Mouse (Mus musculus) embryonic facial prominence, embryonic 11.5 days (tissue): ENCODE results near the gene Mybpc1. TPM values are rescaled to one million over a fixed set of nuclear protein-coding genes. Genes with fewer than 3 reads are reported as not detected.

ENCODE experiments used
- ATAC-seq: fragments of 200-750 bp; cut with Nextera tagmentation; replicated peaks from 2 replicates; pipeline ENCODE4 v1.8.0; 2017; ENCODE audit warnings: low read depth; ENCODE audit not compliant: insufficient number of reproducible peaks, low FRiP score, low TSS enrichment
- DNase-seq: peaks from one replicate; pipeline ENCODE4 v3.0.0-alpha.2; 2015; ENCODE audit warnings: low spot score
- H3K27ac ChIP-seq: fragments of 300-500 bp; sonication (generic); replicated peaks from 2 replicates; pipeline ENCODE4 v1.5.1; 2014; ENCODE audit warnings: mild to moderate bottlenecking, low read depth, low read length, control low read depth
- H3K27me3 ChIP-seq: fragments of 300-500 bp; sonication (generic); 2 replicates; pipeline ENCODE4 v1.6.1; 2014; ENCODE audit warnings: mild to moderate bottlenecking, low read length, moderate library complexity, mixed read lengths; ENCODE audit not compliant: control insufficient read depth, insufficient read depth
- H3K36me3 ChIP-seq: fragments of 300-500 bp; sonication (generic); replicated peaks from 2 replicates; pipeline ENCODE4 v1.6.1; 2014; ENCODE audit warnings: low read depth, mild to moderate bottlenecking, low read length, moderate library complexity, mixed read lengths; ENCODE audit not compliant: control insufficient read depth, insufficient read depth
- H3K4me1 ChIP-seq: fragments of 300-500 bp; sonication (generic); 2 replicates; pipeline ENCODE4 v1.6.1; 2014; ENCODE audit warnings: low read length, mixed read lengths; ENCODE audit not compliant: control insufficient read depth, insufficient read depth
- H3K4me2 ChIP-seq: fragments of 300-500 bp; sonication (generic); 2 replicates; pipeline ENCODE4 v1.6.1; 2014; ENCODE audit warnings: low read depth, mild to moderate bottlenecking, control low read depth, low read length, moderate library complexity
- H3K4me3 ChIP-seq: fragments of 300-500 bp; sonication (generic); 2 replicates; pipeline ENCODE4 v1.5.1; 2014; ENCODE audit warnings: low read depth, low read length, control low read depth
- H3K9ac ChIP-seq: fragments of 300-500 bp; sonication (generic); replicated peaks from 2 replicates; pipeline ENCODE4 v1.6.1; 2014; ENCODE audit warnings: mild to moderate bottlenecking, control low read depth, low read length
- H3K9me3 ChIP-seq: fragments of 300-500 bp; sonication (generic); replicated peaks from 2 replicates; pipeline ENCODE4 v1.6.1; 2016; ENCODE audit warnings: mild to moderate bottlenecking, low read length, inconsistent platforms, mixed read lengths; ENCODE audit not compliant: control insufficient read depth
- WGBS: fragments of 180-500 bp; shearing (Covaris S2); extraction: QIAGEN DNeasy Blood & Tissue Kit; methylation state at CpG from one replicate; pipeline ENCODE4 v1.1.7; 2014; 5-methylcytosine and 5-hydroxymethylcytosine counted together
- polyA plus RNA-seq: library from polyadenylated mRNA; unstranded; fragments of >200 nt; fragmentation: Nextera tagmentation; extraction: Ambion mirVana; gene quantifications from 2 replicates; pipeline ENCODE4 v1.2.1, GENCODE M21; 2014

The Mybpc1 gene
- 2.7 and 5.3 TPM in 2 replicates for polyA plus RNA-seq

DNA sequence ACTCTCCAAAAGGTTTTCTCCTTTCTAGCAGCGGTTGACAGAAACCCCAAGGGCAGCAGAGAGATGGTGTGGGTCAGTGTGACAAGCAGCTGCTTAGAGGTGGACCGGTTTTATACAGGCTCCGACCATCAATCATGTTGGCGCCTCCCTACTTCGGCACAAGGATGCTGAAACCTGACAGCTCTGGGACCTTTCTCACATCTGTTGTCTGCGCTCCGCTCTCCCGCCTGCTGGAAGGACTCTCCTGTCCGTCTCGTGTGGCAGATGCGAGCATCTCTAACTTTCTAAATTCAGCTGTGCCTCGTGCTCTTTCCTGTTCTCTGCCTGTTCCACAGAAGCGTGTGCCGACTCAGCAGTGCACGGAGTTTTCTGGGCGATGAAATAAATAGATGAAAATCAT lies at the start of gene Mybpc1:
TSS of gene Mybpc1 (minus strand) at position 210 of the 400 bp plus-strand sequence.
- ATAC-seq (no peak), DNase-seq (peak; percentile 8)
- H3K27ac ChIP-seq, result no peak within 1 kb of the TSS
- no peaks in the 10 kb centered on the region for H3K9me3 ChIP-seq
- WGBS, result 47% methylated on average over 16 of the region's 16 CpGs
- H3K9ac ChIP-seq, result no peak within 1 kb of the TSS
- no peaks in the 10 kb centered on the region for H3K36me3 ChIP-seq
- no peaks in the 10 kb centered on the region for H3K27me3 ChIP-seq
- H3K4me1 ChIP-seq, result no peaks in the 10 kb centered on the region
- no peak within 1 kb of the TSS for H3K4me2 ChIP-seq
- H3K4me3 ChIP-seq, result no peak within 1 kb of the TSS

DNA sequence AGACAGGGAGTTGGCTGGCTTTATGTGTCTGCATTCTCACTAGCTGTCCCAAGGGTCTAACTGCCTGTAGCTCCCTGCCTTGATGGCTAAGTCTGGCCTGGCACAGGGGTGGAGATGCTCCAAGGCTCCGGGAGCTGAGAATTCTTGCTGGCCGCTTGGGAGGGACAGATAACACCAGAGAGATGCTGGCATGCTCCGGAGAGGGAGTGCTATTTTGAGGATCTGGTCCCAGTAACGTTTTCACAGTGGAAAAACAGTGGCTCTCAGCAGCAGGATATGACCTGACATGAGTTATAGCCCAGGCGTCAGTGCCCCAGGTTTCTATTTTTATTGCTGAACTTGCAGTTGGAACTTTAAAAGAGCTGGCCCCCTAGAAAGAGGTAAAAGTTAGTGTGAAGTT lies 40.5 kb upstream of the Mybpc1 start:
- WGBS, result 76% methylated on average over 5 of the region's 5 CpGs
- Histone ChIP-seq H3K9me3 (no peaks in the 10 kb centered on the region), H3K27me3 (no peaks in the 10 kb centered on the region)

DNA sequence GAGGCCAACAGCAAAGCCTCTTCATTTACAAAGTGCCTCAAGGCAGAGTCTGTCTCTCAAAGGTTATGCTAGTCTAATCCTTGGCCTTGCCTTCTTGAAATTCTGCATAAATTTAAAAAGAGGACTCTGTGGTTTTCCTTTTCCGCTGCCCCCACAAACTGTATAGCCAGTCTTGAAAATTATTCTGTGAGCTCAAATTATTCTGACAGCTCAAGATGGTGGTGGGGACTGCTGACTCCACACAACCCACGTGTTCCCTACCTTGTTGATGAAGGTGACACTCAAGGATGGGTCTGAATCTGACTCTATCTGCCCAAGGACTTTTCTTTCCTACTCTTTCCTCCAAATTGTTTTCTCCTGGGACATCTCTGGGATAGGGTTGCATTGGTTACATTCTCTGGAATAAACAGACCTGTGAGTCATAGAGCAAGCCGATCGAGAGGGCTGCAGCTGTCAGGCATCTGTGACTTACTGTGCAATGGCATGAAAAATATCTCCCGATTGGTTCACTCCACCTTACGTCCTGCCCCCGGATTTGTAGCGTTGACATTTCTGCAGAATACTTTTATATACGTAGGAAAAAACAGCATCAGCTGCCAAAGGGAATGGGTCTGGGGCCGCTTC lies 26.5 kb upstream of the Mybpc1 start:
- no peak overlapping the region for H3K4me2 ChIP-seq
- H3K36me3 ChIP-seq, result no peaks in the 10 kb centered on the region
- no peak for ATAC-seq
- no peaks in the 10 kb centered on the region for H3K27me3 ChIP-seq
- H3K9ac ChIP-seq, result no peak overlapping the region
- H3K4me1 ChIP-seq, result no peaks in the 10 kb centered on the region
- H3K27ac ChIP-seq, result no peak overlapping the region
- H3K4me3 ChIP-seq, result no peak overlapping the region
- WGBS, result 76% methylated on average over 10 of the region's 10 CpGs
- H3K9me3 ChIP-seq, result no peaks in the 10 kb centered on the region
- DNase-seq, result peak; percentile 13

More for the DNA sequence above, 40.5 kb upstream of the Mybpc1 start:
- DNase-seq (no peak), ATAC-seq (no peak)
- Histone ChIP-seq H3K4me1 (no peaks in the 10 kb centered on the region), H3K4me3 (no peak overlapping the region), H3K27ac (no peak overlapping the region), H3K9ac (no peak overlapping the region), H3K4me2 (no peak overlapping the region), H3K36me3 (no peaks in the 10 kb centered on the region)

DNA sequence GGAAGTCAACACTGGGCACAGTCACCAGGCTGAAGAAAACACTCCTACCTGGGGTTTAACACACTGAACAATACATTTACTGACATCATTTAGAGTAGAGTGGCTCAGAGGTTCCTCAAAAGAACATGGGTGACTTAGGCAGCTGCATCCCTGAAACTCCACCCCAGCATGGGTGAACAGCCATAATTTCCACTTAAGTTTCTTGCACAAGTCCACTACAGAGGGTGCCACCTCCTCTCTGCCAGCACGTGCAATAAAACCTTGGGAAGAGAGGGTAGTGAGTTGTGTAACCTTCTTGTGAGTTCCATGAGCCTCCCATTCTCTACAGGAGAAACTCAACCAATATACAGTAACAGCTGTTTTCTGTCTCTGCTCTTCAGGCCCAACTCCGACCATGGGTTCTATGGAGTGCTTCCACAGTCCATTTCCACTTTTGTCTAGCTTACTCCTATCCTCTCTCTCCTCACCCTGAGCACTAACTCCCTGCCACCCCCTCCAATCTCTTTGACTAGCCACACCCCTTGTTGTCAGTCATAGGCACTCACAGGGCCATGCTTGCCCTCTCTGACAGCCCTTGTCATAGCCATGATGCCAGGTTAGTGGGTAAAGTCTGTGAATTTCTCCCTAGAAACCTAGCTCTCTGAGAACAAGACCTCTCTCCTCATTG lies 25.8 kb upstream of the Mybpc1 start:
- no peak for ATAC-seq

DNA sequence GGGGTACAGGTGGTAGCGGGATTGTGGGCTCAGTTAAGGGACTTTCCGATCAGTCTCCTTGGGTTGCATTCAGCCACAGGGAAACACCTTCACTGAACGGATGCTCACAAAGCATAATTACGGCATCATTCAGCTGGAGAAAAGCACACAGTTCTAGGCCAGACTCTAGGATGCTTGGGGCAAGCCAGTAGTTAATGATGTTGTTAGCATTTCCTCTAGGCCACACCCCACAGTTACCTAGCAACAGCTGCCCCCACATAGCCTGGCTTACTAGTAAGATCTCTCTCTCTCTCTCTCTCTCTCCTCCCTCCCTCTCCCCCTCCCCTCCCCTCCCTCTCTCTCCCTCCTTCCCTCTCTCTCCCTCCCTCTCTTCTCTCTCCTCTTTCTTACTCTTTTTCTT lies 22.1 kb upstream of the Mybpc1 start:
- Histone ChIP-seq H3K27me3 (no peaks in the 10 kb centered on the region), H3K4me1 (no peaks in the 10 kb centered on the region), H3K4me3 (no peak overlapping the region), H3K9me3 (no peaks in the 10 kb centered on the region), H3K27ac (no peak overlapping the region), H3K4me2 (no peak overlapping the region), H3K36me3 (no peaks in the 10 kb centered on the region), H3K9ac (no peak overlapping the region)
- 65% methylated on average over 4 of the region's 4 CpGs for WGBS
- no peak for DNase-seq
- no peak for ATAC-seq

More for the DNA sequence above, 25.8 kb upstream of the Mybpc1 start:
- Histone ChIP-seq H3K9me3 (no peaks in the 10 kb centered on the region), H3K9ac (no peak overlapping the region), H3K4me1 (no peaks in the 10 kb centered on the region), H3K27me3 (no peaks in the 10 kb centered on the region), H3K27ac (no peak overlapping the region), H3K4me2 (no peak overlapping the region), H3K4me3 (no peak overlapping the region), H3K36me3 (no peaks in the 10 kb centered on the region)
- DNase-seq, result no peak
- 85% methylated on average over 2 of the region's 2 CpGs for WGBS

DNA sequence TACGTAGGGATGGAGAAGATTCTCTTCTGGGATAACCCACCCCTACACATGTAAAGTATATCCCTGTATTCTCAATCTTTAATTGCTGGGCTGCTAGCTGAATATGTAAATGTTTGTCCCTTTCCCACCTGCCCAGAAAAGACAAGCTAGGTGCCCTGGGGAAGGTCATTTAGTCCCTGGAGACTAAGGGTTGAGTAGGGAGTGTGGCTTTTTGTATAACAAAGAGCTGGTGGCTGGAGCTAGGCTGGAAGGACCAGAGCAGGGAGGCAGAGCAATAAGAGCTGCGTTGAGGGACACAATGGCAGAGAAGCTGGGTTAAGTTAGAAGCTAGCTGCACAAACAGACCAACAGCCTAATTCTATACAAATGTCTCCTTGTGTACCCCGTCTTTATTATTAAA lies 21.2 kb upstream of the Mybpc1 start:
- Histone ChIP-seq H3K36me3 (no peaks in the 10 kb centered on the region), H3K4me3 (no peak overlapping the region), H3K27me3 (no peaks in the 10 kb centered on the region), H3K9ac (no peak overlapping the region), H3K4me1 (no peaks in the 10 kb centered on the region), H3K27ac (no peak overlapping the region), H3K4me2 (no peak overlapping the region), H3K9me3 (no peaks in the 10 kb centered on the region)
- no peak for ATAC-seq
- WGBS, result 68% methylated on average over 3 of the region's 3 CpGs
- no peak for DNase-seq

DNA sequence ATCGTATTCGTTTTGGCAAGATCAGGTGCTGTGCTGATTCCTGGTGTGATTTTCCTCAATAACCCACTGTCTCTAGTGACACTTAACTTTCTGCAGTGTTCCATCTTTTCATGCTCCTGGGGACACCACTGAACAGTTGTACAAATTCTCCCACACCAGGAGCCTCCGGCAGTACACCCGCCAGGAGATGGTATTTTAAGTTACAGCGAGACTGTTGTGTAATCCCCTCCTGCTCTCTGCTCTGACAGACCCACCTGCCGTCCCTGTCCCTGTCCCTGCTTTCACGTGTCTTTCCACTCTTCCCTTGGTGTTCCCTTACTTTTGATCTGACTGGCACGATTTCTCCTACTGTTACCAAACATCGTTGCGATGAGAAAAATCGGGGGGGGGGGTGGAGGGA lies 19.3 kb upstream of the Mybpc1 start:
- Histone ChIP-seq H3K4me3 (no peak overlapping the region), H3K27ac (no peak overlapping the region), H3K9me3 (no peaks in the 10 kb centered on the region), H3K27me3 (no peaks in the 10 kb centered on the region), H3K4me2 (no peak overlapping the region), H3K36me3 (no peaks in the 10 kb centered on the region), H3K9ac (no peak overlapping the region), H3K4me1 (no peaks in the 10 kb centered on the region)
- DNase-seq (no peak), ATAC-seq (no peak)
- 86% methylated on average over 11 of the region's 11 CpGs for WGBS

DNA sequence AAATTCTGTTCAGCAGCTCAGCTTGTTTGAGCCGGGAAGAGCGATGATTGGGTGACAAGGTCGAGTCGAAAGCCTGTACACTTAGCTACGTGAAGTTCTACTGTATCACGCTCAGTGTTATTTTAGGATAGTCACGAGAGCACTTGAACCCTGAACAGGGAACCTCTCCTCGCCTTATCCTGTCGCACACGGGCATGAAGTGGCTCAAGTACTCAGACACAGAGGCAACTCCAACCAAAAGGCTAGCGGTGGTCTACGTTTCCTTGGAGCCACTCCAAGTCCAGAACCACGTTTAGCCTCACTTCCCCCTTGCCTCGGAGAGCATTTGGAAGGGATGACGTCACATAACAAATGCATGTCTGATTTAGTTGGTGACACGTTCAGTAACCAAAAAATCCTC lies 17.7 kb upstream of the Mybpc1 start:
- no peak for ATAC-seq
- no peak overlapping the region for H3K4me3 ChIP-seq
- 84% methylated on average over 16 of the region's 16 CpGs for WGBS
- no peaks in the 10 kb centered on the region for H3K27me3 ChIP-seq
- H3K27ac ChIP-seq, result no peak overlapping the region
- H3K4me2 ChIP-seq, result no peak overlapping the region
- H3K9me3 ChIP-seq, result no peaks in the 10 kb centered on the region
- no peaks in the 10 kb centered on the region for H3K4me1 ChIP-seq
- DNase-seq, result no peak
- no peaks in the 10 kb centered on the region for H3K36me3 ChIP-seq
- no peak overlapping the region for H3K9ac ChIP-seq
